Mouse (Mus musculus) thymus, adult 2 months (tissue): Measurements from ENCODE around the gene Rnf40. TPM values are rescaled to one million over a fixed set of nuclear protein-coding genes. Genes with fewer than 3 reads are reported as not detected.
"Not testable (repeated sequence)": the region's sequence is repeated elsewhere in the genome, so short reads cannot be mapped to it uniquely, and the experiment has no call there.

Source experiments
- DNase-seq: peaks from one replicate; pipeline ENCODE4 v3.0.0; 2021
- H3K27ac ChIP-seq: fragments of 200-500 bp; 2 replicates; pipeline ENCODE4 v1.5.1; 2012; ENCODE audit warnings: low read length, control low read depth; ENCODE audit not compliant: control insufficient read depth, insufficient read depth
- H3K27me3 ChIP-seq: fragments of 200-500 bp; 2 replicates; pipeline ENCODE4 v1.6.1; 2012; ENCODE audit warnings: mild to moderate bottlenecking, low read length, moderate library complexity, mixed read lengths; ENCODE audit not compliant: control insufficient read depth, insufficient read depth
- H3K36me3 ChIP-seq: fragments of 200-500 bp; 2 replicates; pipeline ENCODE4 v1.6.1; 2012; ENCODE audit warnings: mild to moderate bottlenecking, low read length, moderate library complexity; ENCODE audit not compliant: control insufficient read depth, insufficient read depth
- H3K4me1 ChIP-seq: fragments of 200-500 bp; replicated peaks from 2 replicates; pipeline ENCODE4 v1.6.1; 2012; ENCODE audit warnings: low read length; ENCODE audit not compliant: control insufficient read depth, insufficient read depth
- H3K4me3 ChIP-seq: fragments of 200-500 bp; 2 replicates; pipeline ENCODE4 v1.5.1; 2012; ENCODE audit warnings: mild to moderate bottlenecking, low read length, control low read depth, moderate library complexity; ENCODE audit not compliant: control insufficient read depth, insufficient read depth
- CTCF ChIP-seq: fragments of 200-500 bp; IDR thresholded peaks from 2 replicates; pipeline ENCODE4 v1.5.1; 2012; ENCODE audit warnings: mild to moderate bottlenecking, control low read depth, low read length, moderate library complexity, borderline replicate concordance; ENCODE audit not compliant: control insufficient read depth, poor library complexity, insufficient read depth; ENCODE audit errors: extremely low read depth
- POLR2A ChIP-seq: fragments of 200-500 bp; IDR thresholded peaks from 2 replicates; pipeline ENCODE4 v1.6.1; 2012; ENCODE audit warnings: mild to moderate bottlenecking, low read length, control low read depth, moderate library complexity; ENCODE audit not compliant: control insufficient read depth, poor library complexity, insufficient read depth; ENCODE audit errors: extremely low read depth
- WGBS: fragments of 180-500 bp; shearing (Covaris S2); methylation state at CpG from one replicate; pipeline ENCODE4 v1.1.7; 2018; 5-methylcytosine and 5-hydroxymethylcytosine counted together
- polyA plus RNA-seq: library from polyadenylated mRNA; depleted of rRNA; stranded (reverse); fragments of >200 nt; gene quantifications from 2 replicates; pipeline ENCODE4 v1.2.3, GENCODE M21; 2012

Rnf40 gene
- polyA plus RNA-seq, 1 experiment, result 65.9 TPM

GRCm38 (mm10) chr7:127641260-127641659, 52.7 kb downstream of the Rnf40 start:
- no peak for DNase-seq
- Histone ChIP-seq H3K4me3 (no peak overlapping the region), H3K36me3 (no peaks in the 10 kb centered on the region), H3K27ac (no peak overlapping the region), H3K27me3 (peaks cover 10% of the 10 kb centered on the region; the same call in 1 of the 2 replicates), H3K4me1 (no peaks in the 10 kb centered on the region)
- WGBS, result 67% methylated on average over 4 of the region's 4 CpGs
- TF ChIP-seq POLR2A (no peak), CTCF (no peak)

- H3K36me3 ChIP-seq, result no peaks in the 10 kb centered on the region
- no peak overlapping the region for H3K4me3 ChIP-seq
- 89% methylated on average over 4 of the region's 4 CpGs for WGBS
- DNase-seq, result no peak
- no peak overlapping the region for H3K27ac ChIP-seq
- no peaks in the 10 kb centered on the region for H3K4me1 ChIP-seq
- peaks cover 3% of the 10 kb centered on the region; the same call in 1 of the 2 replicates for H3K27me3 ChIP-seq
- TF ChIP-seq POLR2A (no peak), CTCF (no peak)
Measured at GRCm38 (mm10) chr7:127642254-127642653, 53.7 kb downstream of the Rnf40 start.

GRCm38 (mm10) chr7:127646363-127646762, 57.8 kb downstream of the Rnf40 start:
- no peak for DNase-seq
- no peak for TF ChIP-seq CTCF
- TF ChIP-seq POLR2A, result no peak
- Histone ChIP-seq H3K27me3 (no peaks in the 10 kb centered on the region), H3K4me1 (no peaks in the 10 kb centered on the region), H3K4me3 (no peak overlapping the region), H3K27ac (no peak overlapping the region), H3K36me3 (no peaks in the 10 kb centered on the region)
- WGBS, result 75% methylated on average over 4 of the region's 4 CpGs

GRCm38 (mm10) chr7:127647576-127647975, 59.0 kb downstream of the Rnf40 start:
- H3K4me1 ChIP-seq, H3K4me3 ChIP-seq, H3K27ac ChIP-seq, DNase-seq, H3K27me3 ChIP-seq, H3K36me3 ChIP-seq: not testable (repeated sequence)
- WGBS, result 92% methylated on average over 7 of the region's 7 CpGs

- 85% methylated on average over 4 of the region's 4 CpGs for WGBS
- no peaks in the 10 kb centered on the region for H3K27me3 ChIP-seq
- TF ChIP-seq POLR2A (no peak), CTCF (no peak)
- 0 out of 2 replicates have a peak, but pooled peaks cover 4% of the 10 kb centered on the region for H3K4me1 ChIP-seq
- no peaks in the 10 kb centered on the region for H3K36me3 ChIP-seq
- DNase-seq, result no peak
- H3K27ac ChIP-seq, result no peak overlapping the region
- H3K4me3 ChIP-seq, result no peak overlapping the region
Measured at GRCm38 (mm10) chr7:127648516-127649201, 60.1 kb downstream of the Rnf40 start.

GRCm38 (mm10) chr7:127649206-127649605, 60.6 kb downstream of the Rnf40 start:
- TF ChIP-seq CTCF, result no peak
- no peak for TF ChIP-seq POLR2A
- DNase-seq, result no peak
- Histone ChIP-seq H3K4me1 (0 out of 2 replicates have a peak, but pooled peaks cover 4% of the 10 kb centered on the region), H3K27ac (no peak overlapping the region), H3K36me3 (no peaks in the 10 kb centered on the region), H3K27me3 (no peaks in the 10 kb centered on the region), H3K4me3 (no peak overlapping the region)
- WGBS, result 85% methylated on average over 6 of the region's 6 CpGs

- no peak for DNase-seq
- H3K27ac ChIP-seq, result no peak overlapping the region
Measured at GRCm38 (mm10) chr7:127651624-127652023, 63.1 kb downstream of the Rnf40 start.

More at GRCm38 (mm10) chr7:127651624-127652023, 63.1 kb downstream of the Rnf40 start:
- no peak for TF ChIP-seq CTCF
- no peak for TF ChIP-seq POLR2A
- Histone ChIP-seq H3K4me1 (0 out of 2 replicates have a peak, but pooled peaks cover 4% of the 10 kb centered on the region), H3K27me3 (no peaks in the 10 kb centered on the region), H3K36me3 (no peaks in the 10 kb centered on the region), H3K4me3 (no peak overlapping the region)
- WGBS, result 80% methylated on average over 3 of the region's 3 CpGs
